Mouse (Mus musculus) lung, adult 2 months (tissue): ENCODE results near the gene Gm26602.

Source experiments
- CTCF ChIP-seq: fragments of 200-500 bp; IDR thresholded peaks from 2 replicates; pipeline ENCODE4 v1.5.1; 2011; ENCODE audit warnings: mild to moderate bottlenecking, low read length, control low read depth; ENCODE audit not compliant: insufficient read depth
- POLR2A ChIP-seq: fragments of 200-500 bp; IDR thresholded peaks from 2 replicates; pipeline ENCODE4 v1.6.1; 2011; ENCODE audit warnings: low read depth, mild to moderate bottlenecking, control low read depth, low read length, borderline replicate concordance; ENCODE audit errors: extremely low read depth

DNA sequence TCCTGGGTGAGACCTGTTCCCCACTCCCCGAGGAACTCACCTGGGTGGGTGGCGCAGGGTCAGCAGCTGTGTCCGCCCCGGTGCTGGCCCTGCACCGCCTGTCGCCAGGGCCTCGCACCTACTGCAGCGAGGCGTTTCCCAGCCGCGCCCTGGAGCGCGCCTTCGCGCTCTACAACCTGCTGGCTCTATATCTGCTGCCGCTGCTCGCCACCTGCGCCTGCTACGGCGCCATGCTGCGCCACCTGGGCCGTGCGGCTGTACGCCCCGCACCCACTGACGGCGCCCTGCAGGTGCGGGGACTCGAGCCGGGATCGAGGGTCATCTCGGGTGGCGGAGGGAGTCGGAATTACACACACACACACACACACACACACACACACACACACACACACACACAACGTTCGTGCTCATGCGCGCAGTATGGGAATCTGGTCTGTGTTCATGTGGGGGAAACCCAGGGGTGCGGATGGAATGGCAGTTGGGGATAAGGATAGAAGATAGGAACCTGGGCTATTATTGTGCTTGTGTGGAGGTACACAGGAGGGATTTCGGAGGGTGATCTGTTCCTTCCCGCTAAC is 10.4 kb downstream of the Gm26602 start, which contains the start of gene R3hdm4:
- no peak for TF ChIP-seq CTCF
- no peak for TF ChIP-seq POLR2A
